Mouse (Mus musculus) megakaryocyte, embryonic 14.5 days (primary cell): Measurements from ENCODE around the gene Sumo3. TPM values are rescaled to one million over a fixed set of nuclear protein-coding genes. Genes with fewer than 3 reads are reported as not detected.

Source experiments
- H3K27me3 ChIP-seq: replicated peaks from 2 replicates; pipeline ENCODE3; 2012; ENCODE audit warnings: inconsistent platforms
- H3K36me3 ChIP-seq: replicated peaks from 2 replicates; pipeline ENCODE3; 2012; ENCODE audit warnings: low read length, inconsistent platforms, mixed read lengths
- H3K4me1 ChIP-seq: 2 replicates; pipeline ENCODE4 v1.6.1; 2012; ENCODE audit warnings: inconsistent platforms
- H3K4me3 ChIP-seq: replicated peaks from 2 replicates; pipeline ENCODE3; 2012; ENCODE audit warnings: moderate library complexity, mild to moderate bottlenecking, inconsistent platforms
- H3K9me3 ChIP-seq: 2 replicates; pipeline ENCODE4 v1.6.1; 2012; ENCODE audit warnings: inconsistent platforms
- FLI1 ChIP-seq: IDR thresholded peaks from 2 replicates; pipeline ENCODE4 v1.6.1; 2012; ENCODE audit warnings: low read length, inconsistent platforms, mixed read lengths
- GATA1 ChIP-seq: IDR thresholded peaks from 3 replicates; pipeline ENCODE4 v1.6.1; 2012; ENCODE audit warnings: mixed read lengths, low read length, inconsistent platforms, borderline replicate concordance
- polyA plus RNA-seq: library from polyadenylated mRNA; stranded (reverse); fragments of >175 nt; gene quantifications from 2 replicates; pipeline ENCODE4 v1.2.3, GENCODE M21; 2012; ENCODE audit warnings: low replicate concordance; ENCODE audit not compliant: insufficient read depth

Gene Sumo3
- polyA plus RNA-seq, 1 experiment, result 90.7 TPM

DNA sequence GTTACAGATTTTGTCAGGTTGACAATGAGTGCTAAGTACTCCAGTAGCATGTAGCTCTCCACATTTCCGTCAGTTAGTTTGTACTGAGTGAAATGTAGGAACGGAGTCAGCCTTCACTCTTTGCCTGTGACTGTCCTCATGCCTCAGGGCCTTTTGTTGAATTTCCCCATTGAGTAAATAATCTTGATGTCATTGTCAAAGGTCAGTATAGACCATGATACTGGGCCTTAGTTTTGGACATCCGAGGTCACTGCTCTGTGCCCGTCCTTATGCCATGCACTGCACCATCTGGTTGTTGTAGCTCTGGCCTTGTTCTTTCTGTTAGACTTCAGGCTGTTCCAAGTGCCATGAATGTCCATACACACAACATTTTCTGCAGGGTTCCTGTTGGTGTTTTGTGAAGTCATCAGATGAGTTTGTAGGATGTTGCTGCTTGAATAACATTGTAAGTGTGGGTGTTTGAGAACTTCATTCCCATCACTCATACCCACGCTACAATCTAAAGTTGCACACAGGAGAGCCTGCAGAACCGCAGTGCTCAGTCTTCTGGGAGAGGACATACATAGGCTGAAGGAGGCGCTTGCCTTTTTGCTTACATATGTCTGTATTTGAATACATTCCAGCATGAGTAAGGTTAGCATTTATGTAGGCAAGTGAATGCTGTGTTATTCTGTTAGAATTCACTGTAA, 30.5 kb downstream of the Sumo3 start:
- Histone ChIP-seq H3K4me3 (no peak overlapping the region), H3K9me3 (no peaks in the 10 kb centered on the region), H3K4me1 (peaks cover 71% of the 10 kb centered on the region), H3K36me3 (peaks cover 93% of the 10 kb centered on the region), H3K27me3 (no peaks in the 10 kb centered on the region)
- TF ChIP-seq GATA1, result no peak
- TF ChIP-seq FLI1, result no peak

DNA sequence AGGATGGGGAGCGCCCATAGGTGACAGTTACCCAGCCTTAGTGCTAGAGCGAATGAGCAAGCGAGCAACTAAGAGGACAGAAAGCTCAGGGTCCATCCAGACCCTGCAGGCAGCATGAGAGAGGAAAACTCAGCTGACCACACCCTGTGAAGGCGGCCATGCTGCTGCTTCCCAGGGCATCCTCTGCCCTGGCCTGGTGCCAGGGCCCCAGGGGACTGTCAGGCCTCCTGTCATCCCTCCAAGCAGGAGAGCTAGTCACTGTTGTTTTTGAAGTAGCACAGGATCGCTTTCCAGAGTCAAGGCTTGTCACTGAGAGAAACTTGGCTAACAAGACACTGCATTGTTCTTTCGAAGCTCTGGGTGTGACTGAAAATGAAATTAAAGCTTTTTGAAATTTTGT, 33.1 kb downstream of the Sumo3 start:
- TF ChIP-seq FLI1, result no peak
- no peak for TF ChIP-seq GATA1
- no peak overlapping the region for H3K4me3 ChIP-seq
- H3K4me1 ChIP-seq, result peaks cover 85% of the 10 kb centered on the region
- no peaks in the 10 kb centered on the region for H3K9me3 ChIP-seq
- H3K36me3 ChIP-seq, result peaks cover 92% of the 10 kb centered on the region
- H3K27me3 ChIP-seq, result no peaks in the 10 kb centered on the region

- no peak overlapping the region for H3K4me3 ChIP-seq
- no peaks in the 10 kb centered on the region for H3K27me3 ChIP-seq
- H3K4me1 ChIP-seq, result peaks cover 85% of the 10 kb centered on the region
- H3K36me3 ChIP-seq, result peaks cover 92% of the 10 kb centered on the region
- TF ChIP-seq FLI1, result no peak
- no peak for TF ChIP-seq GATA1
- H3K9me3 ChIP-seq, result no peaks in the 10 kb centered on the region
Observed at GRCm38 (mm10) chr10:77643160-77643559, 37.3 kb downstream of the Sumo3 start.

- Histone ChIP-seq H3K9me3 (no peaks in the 10 kb centered on the region), H3K36me3 (peaks cover 70% of the 10 kb centered on the region), H3K4me1 (peaks cover 74% of the 10 kb centered on the region), H3K27me3 (peaks cover 5% of the 10 kb centered on the region), H3K4me3 (no peak overlapping the region)
- TF ChIP-seq GATA1 (no peak), FLI1 (no peak)
Observed at GRCm38 (mm10) chr10:77645571-77645970, 39.7 kb downstream of the Sumo3 start.

GRCm38 (mm10) chr10:77647461-77647860, 41.6 kb downstream of the Sumo3 start:
- Histone ChIP-seq H3K27me3 (peaks cover 5% of the 10 kb centered on the region), H3K9me3 (no peaks in the 10 kb centered on the region), H3K4me3 (no peak overlapping the region), H3K36me3 (peaks cover 53% of the 10 kb centered on the region), H3K4me1 (peaks cover 61% of the 10 kb centered on the region)
- TF ChIP-seq FLI1, result no peak
- TF ChIP-seq GATA1, result no peak

- no peak for TF ChIP-seq GATA1
- TF ChIP-seq FLI1, result no peak
- H3K36me3 ChIP-seq, result peaks cover 51% of the 10 kb centered on the region
Observed at GRCm38 (mm10) chr10:77647901-77648300, 42.0 kb downstream of the Sumo3 start.

GRCm38 (mm10) chr10:77652046-77652445, 46.1 kb downstream of the Sumo3 start:
- Histone ChIP-seq H3K9me3 (peaks cover 13% of the 10 kb centered on the region), H3K27me3 (peaks cover 18% of the 10 kb centered on the region), H3K4me1 (peaks cover 18% of the 10 kb centered on the region), H3K36me3 (peaks cover 9% of the 10 kb centered on the region), H3K4me3 (peak overlapping the region; percentile 23)
- no peak for TF ChIP-seq FLI1
- TF ChIP-seq GATA1, result no peak

More at GRCm38 (mm10) chr10:77647901-77648300, 42.0 kb downstream of the Sumo3 start:
- H3K4me3 ChIP-seq, result no peak overlapping the region
- H3K4me1 ChIP-seq, result peaks cover 58% of the 10 kb centered on the region
- no peaks in the 10 kb centered on the region for H3K9me3 ChIP-seq
- peaks cover 5% of the 10 kb centered on the region for H3K27me3 ChIP-seq

- peak overlapping the region; percentile 57 for H3K4me3 ChIP-seq
- H3K9me3 ChIP-seq, result peaks cover 41% of the 10 kb centered on the region
- H3K27me3 ChIP-seq, result peaks cover 53% of the 10 kb centered on the region
- H3K36me3 ChIP-seq, result no peaks in the 10 kb centered on the region
- TF ChIP-seq FLI1 (no peak), GATA1 (no peak)
- peaks cover 6% of the 10 kb centered on the region; the same call in 1 of the 2 replicates for H3K4me1 ChIP-seq
Observed at GRCm38 (mm10) chr10:77658286-77658994, 52.5 kb downstream of the Sumo3 start.

DNA sequence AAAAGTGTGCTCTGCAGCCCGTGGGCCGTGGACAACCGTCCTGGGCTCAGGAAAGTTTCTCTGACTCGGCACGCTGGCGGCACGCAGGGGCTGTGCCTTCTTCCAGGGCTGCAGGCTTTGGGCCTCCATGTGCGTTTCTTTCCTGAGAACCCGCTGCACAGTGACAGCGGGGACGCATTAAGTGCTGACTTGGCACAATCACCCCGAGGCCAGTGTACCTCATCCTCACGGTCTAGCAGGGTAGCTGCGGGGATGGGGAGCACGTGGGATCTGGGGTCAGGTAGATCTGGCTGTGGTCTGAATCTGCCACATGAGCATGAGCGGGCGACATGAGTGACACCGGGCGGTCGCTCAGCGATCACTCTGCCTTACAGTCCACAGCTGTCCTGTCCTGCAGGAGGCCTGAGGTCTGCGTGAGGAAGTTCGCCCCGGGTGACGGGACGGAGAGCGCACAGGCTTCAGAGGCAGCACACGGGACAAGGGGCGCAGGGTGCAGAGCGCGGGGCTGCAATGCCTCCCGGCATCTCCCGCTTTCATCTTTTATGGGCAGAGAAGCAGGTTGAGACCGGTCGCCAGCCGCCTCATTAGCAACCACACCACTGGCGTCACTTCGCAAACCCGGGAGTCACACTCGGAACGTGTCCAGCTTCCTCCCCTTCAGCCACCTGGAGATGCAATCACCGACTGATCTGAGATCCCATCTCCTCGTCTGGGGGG, 58.2 kb downstream of the Sumo3 start:
- Histone ChIP-seq H3K27me3 (peaks cover 72% of the 10 kb centered on the region), H3K4me1 (peaks cover 4% of the 10 kb centered on the region; the same call in 1 of the 2 replicates), H3K36me3 (no peaks in the 10 kb centered on the region), H3K4me3 (peak overlapping the region; percentile 21), H3K9me3 (peaks cover 25% of the 10 kb centered on the region)
- TF ChIP-seq FLI1 (no peak), GATA1 (no peak)
